ENCODE assay signal across 8 mouse cellular contexts in the genomic region with DNA sequence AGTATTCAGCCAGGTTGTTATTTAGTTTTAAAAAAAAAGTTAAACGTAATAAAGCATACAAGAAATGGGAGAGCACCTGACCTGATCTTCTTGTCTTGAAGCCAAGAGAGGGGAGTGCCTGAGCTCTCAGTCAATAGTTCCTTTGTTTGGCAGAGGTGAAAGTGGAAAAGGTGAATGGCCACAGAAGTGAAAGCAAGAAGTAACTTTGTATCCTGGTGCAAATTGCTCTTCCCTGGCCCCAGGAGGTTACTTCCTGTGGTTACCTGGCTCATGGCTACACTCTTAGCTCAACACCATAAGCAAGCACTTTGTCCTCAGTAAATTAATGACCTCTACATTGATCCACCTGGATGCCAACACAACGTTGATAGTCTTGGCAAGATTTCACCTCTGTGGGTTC. TPM values are rescaled to one million over a fixed set of nuclear protein-coding genes. Genes with fewer than 3 reads are reported as not detected.
A peak's percentile ranks its signal among the peaks of the same experiment; 100 is the strongest.
DNase-seq lines count a peak whose midpoint lies in the region; ATAC-seq lines count a peak whose summit lies in the region.

A gene (minus strand): TSS at position 199 of the 400 bp plus-strand sequence.

- H3K27ac ChIP-seq in heart, embryonic 12.5 days (ENCODE audit: poor library complexity, severe bottlenecking): peak within 1 kb of the TSS; percentile 61
- H3K27ac ChIP-seq in embryonic facial prominence, embryonic 11.5 days (replicated peaks; ENCODE audit: low read depth, low read length): no peak within 1 kb of the TSS
- H3K27ac ChIP-seq in intestine, embryonic 16.5 days (ENCODE audit: low read length): peak within 1 kb of the TSS; percentile 69

- no peaks in the 10 kb centered on the region for H3K9me3 ChIP-seq in heart, embryonic 12.5 days (replicated peaks)
- H3K9me3 ChIP-seq in embryonic facial prominence, embryonic 11.5 days (replicated peaks; ENCODE audit: control insufficient read depth, low read length): no peaks in the 10 kb centered on the region
- H3K9me3 ChIP-seq in intestine, embryonic 16.5 days (ENCODE audit: control insufficient read depth, low read length): no peaks in the 10 kb centered on the region

- WGBS in heart, embryonic 12.5 days: 63% methylated on average over 2 of the region's 2 CpGs
- 53% methylated on average over 2 of the region's 2 CpGs for WGBS in embryonic facial prominence, embryonic 11.5 days
- WGBS in intestine, embryonic 16.5 days: 41% methylated on average over 2 of the region's 2 CpGs

- no peaks in the 10 kb centered on the region for H3K36me3 ChIP-seq in heart, embryonic 12.5 days
- H3K36me3 ChIP-seq in embryonic facial prominence, embryonic 11.5 days (replicated peaks; ENCODE audit: control insufficient read depth, insufficient read depth, low read depth, low read length): no peaks in the 10 kb centered on the region
- no peaks in the 10 kb centered on the region for H3K36me3 ChIP-seq in intestine, embryonic 16.5 days (ENCODE audit: control insufficient read depth, insufficient read depth, low read length)

- peak within 1 kb of the TSS; percentile 50 for H3K4me3 ChIP-seq in heart, embryonic 12.5 days
- peak within 1 kb of the TSS; percentile 7 for H3K4me3 ChIP-seq in embryonic facial prominence, embryonic 11.5 days (ENCODE audit: low read depth, low read length)
- peak within 1 kb of the TSS; percentile 57 for H3K4me3 ChIP-seq in intestine, embryonic 16.5 days (ENCODE audit: low read length)

- no peaks in the 10 kb centered on the region for H3K27me3 ChIP-seq in heart, embryonic 12.5 days (replicated peaks)
- H3K27me3 ChIP-seq in embryonic facial prominence, embryonic 11.5 days (ENCODE audit: control insufficient read depth, insufficient read depth, low read length): no peaks in the 10 kb centered on the region
- no peaks in the 10 kb centered on the region for H3K27me3 ChIP-seq in intestine, embryonic 16.5 days (replicated peaks; ENCODE audit: control insufficient read depth, insufficient read depth, low read length)

- DNase-seq in heart, adult 9 months (ENCODE audit: low spot score in 2 of 2): no peak
- no peak for DNase-seq in embryonic facial prominence, embryonic 11.5 days (ENCODE audit: low spot score)
- peak; percentile 5 for DNase-seq in lung, postnatal 10 days
- no peak for DNase-seq in spleen, postnatal 10 days (ENCODE audit: low spot score in 2 of 2)
- no peak for DNase-seq in retina, postnatal 1 day
- no peak for DNase-seq in cerebellum, adult 18-20 months

- peak within 1 kb of the TSS; percentile 55 for H3K9ac ChIP-seq in heart, embryonic 12.5 days
- 0 out of 2 replicates have a peak within 1 kb of the TSS, but pooled peaks have one; percentile 4 for H3K9ac ChIP-seq in embryonic facial prominence, embryonic 11.5 days (replicated peaks; ENCODE audit: low read length)
- peak within 1 kb of the TSS; percentile 72 for H3K9ac ChIP-seq in intestine, embryonic 16.5 days (ENCODE audit: low read depth, low read length)

- no peaks in the 10 kb centered on the region; the same call in 1 of the 2 replicates for H3K4me1 ChIP-seq in heart, embryonic 12.5 days (replicated peaks)
- no peaks in the 10 kb centered on the region for H3K4me1 ChIP-seq in embryonic facial prominence, embryonic 11.5 days (ENCODE audit: control insufficient read depth, insufficient read depth, low read length)
- peaks cover 5% of the 10 kb centered on the region; the same call in 1 of the 2 replicates for H3K4me1 ChIP-seq in intestine, embryonic 16.5 days (ENCODE audit: control insufficient read depth, insufficient read depth, low read length)

- H3K4me2 ChIP-seq in heart, embryonic 12.5 days: peak within 1 kb of the TSS; percentile 68
- peak within 1 kb of the TSS; percentile 26 for H3K4me2 ChIP-seq in embryonic facial prominence, embryonic 11.5 days (ENCODE audit: low read depth, low read length)
- H3K4me2 ChIP-seq in intestine, embryonic 16.5 days (ENCODE audit: low read depth, low read length): peak within 1 kb of the TSS; percentile 70

- ATAC-seq in heart, embryonic 12.5 days (ENCODE audit: insufficient number of reproducible peaks, low FRiP score): no peak
- ATAC-seq in embryonic facial prominence, embryonic 11.5 days (replicated peaks; ENCODE audit: insufficient number of reproducible peaks, low FRiP score, low TSS enrichment, low read depth): no peak
- ATAC-seq in intestine, embryonic 16.5 days: peak; percentile 52

RNA-seq across cellular contexts. Expression of the gene that starts here (rescaled TPM):
- polyA plus RNA-seq in heart, embryonic 12.5 days (2016; fragmentation: Nextera tagmentation; extraction: Ambion mirVana): 2.2 and 3.8 TPM in 2 replicates
- 1.0 and 2.1 TPM in 2 replicates for polyA plus RNA-seq in embryonic facial prominence, embryonic 11.5 days (2014; fragmentation: Nextera tagmentation; extraction: Ambion mirVana)
- polyA plus RNA-seq in intestine, embryonic 16.5 days (2015; fragmentation: Nextera tagmentation; extraction: Ambion mirVana): 1.0 and 1.4 TPM in 2 replicates

Comparison
In these comparisons a context has a peak if more than half of its experiments do, and no peak if none do; other contexts are left out.
1. H3K4me3 ChIP-seq: peak in every context shown above with its lines; median percentile 57 in intestine, embryonic 16.5 days; 50 in heart, embryonic 12.5 days; 7 in embryonic facial prominence, embryonic 11.5 days.
2. H3K9ac ChIP-seq: peak in every context shown above with its lines; median percentile 72 in intestine, embryonic 16.5 days; 55 in heart, embryonic 12.5 days; 4 in embryonic facial prominence, embryonic 11.5 days.